Mouse (Mus musculus) G1E (cell line): ENCODE measurements around the gene Dynlt3.

Source experiments
- CTCF ChIP-seq: IDR thresholded peaks from 2 replicates; pipeline ENCODE4 v1.5.1; 2012; ENCODE audit warnings: low read depth, low read length, inconsistent platforms, mixed read lengths
- POLR2AphosphoS5 ChIP-seq: IDR thresholded peaks from 2 replicates; pipeline ENCODE4 v1.6.1; 2012; ENCODE audit warnings: low read depth, low read length, inconsistent platforms; ENCODE audit not compliant: insufficient replicate concordance
- TAL1 ChIP-seq: conservative IDR thresholded peaks from 2 replicates; pipeline ENCODE4 v1.6.1; 2012; ENCODE audit warnings: low read depth, low read length, inconsistent platforms, mixed read lengths

DNA sequence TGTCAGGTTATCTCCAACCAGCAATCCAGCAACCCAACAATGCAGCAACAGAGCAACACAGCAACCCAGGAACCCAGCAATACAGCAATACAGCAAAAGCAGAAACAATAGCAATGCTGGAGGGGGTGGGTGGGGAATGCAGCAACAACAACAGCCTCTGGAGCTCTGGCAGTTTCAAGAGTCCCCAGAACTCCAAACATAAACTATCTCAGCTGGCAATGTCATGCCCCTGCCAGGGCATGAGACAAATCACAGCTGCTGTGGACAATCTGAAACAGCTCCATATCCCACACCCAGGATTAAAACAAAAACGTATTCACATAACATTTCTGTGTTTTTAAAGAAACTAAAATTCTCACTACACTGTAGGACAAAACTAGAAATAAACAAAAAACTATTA, 9.2 kb upstream of the Dynlt3 start:
- TF ChIP-seq CTCF (no peak), TAL1 (no peak), POLR2AphosphoS5 (no peak)
